Mouse (Mus musculus) MEL (cell line): ENCODE results near the gene Ppm1m. TPM values are rescaled to one million over a fixed set of nuclear protein-coding genes. Genes with fewer than 3 reads are reported as not detected.

ENCODE experiments used
- DNase-seq: peaks from one replicate; pipeline ENCODE4 v3.0.0; 2011; ENCODE audit warnings: low read depth, low spot score
- H3K27ac ChIP-seq: 2 replicates; pipeline ENCODE4 v1.5.1; 2012; ENCODE audit warnings: low read depth, mild to moderate bottlenecking, control low read depth, low read length, moderate library complexity; ENCODE audit not compliant: control insufficient read depth
- H3K27me3 ChIP-seq, 2 experiments: fragments of 150-350 bp in 1 of 2; sonication (generic) in 1 of 2; 2 replicates each; pipeline ENCODE4 v1.6.1; 2012; ENCODE audit warnings: low read length in 2 of 2, mild to moderate bottlenecking in 2 of 2, improper control_type of control experiment in 1 of 2, moderate library complexity in 1 of 2; ENCODE audit not compliant: insufficient read depth in 2 of 2, control insufficient read depth in 1 of 2
- H3K36me3 ChIP-seq, 2 experiments: 2 replicates each; pipeline ENCODE4 v1.6.1; 2012 to 2014; ENCODE audit warnings: low read length in 2 of 2, improper control_type of control experiment in 1 of 2, inconsistent platforms in 1 of 2, mild to moderate bottlenecking in 1 of 2; ENCODE audit not compliant: insufficient read depth in 2 of 2, control insufficient read depth in 1 of 2
- H3K4me1 ChIP-seq, 2 experiments: fragments of 150-350 bp in 1 of 2; sonication (generic) in 1 of 2; 2 replicates each; pipeline ENCODE4 v1.6.1; 2012; ENCODE audit warnings: low read length in 2 of 2, improper control_type of control experiment in 1 of 2, mild to moderate bottlenecking in 1 of 2; ENCODE audit not compliant: insufficient read depth in 2 of 2, control insufficient read depth in 1 of 2
- H3K4me3 ChIP-seq, 2 experiments: fragments of 150-350 bp in 1 of 2; sonication (generic) in 1 of 2; 2 replicates each; pipeline ENCODE4 v1.5.1; 2012; ENCODE audit warnings: low read depth in 2 of 2, low read length in 2 of 2, mild to moderate bottlenecking in 2 of 2, moderate library complexity in 2 of 2, control low read depth in 1 of 2, improper control_type of control experiment in 1 of 2; ENCODE audit not compliant: control insufficient read depth in 1 of 2, insufficient read depth in 1 of 2
- H3K79me2 ChIP-seq: 2 replicates; pipeline ENCODE4 v1.6.1; 2012; ENCODE audit warnings: mild to moderate bottlenecking, low read length, moderate library complexity; ENCODE audit not compliant: control insufficient read depth, poor library complexity, insufficient read depth
- H3K9ac ChIP-seq: 2 replicates; pipeline ENCODE4 v1.6.1; 2012; ENCODE audit warnings: low read depth, mild to moderate bottlenecking, control low read depth, low read length, moderate library complexity; ENCODE audit not compliant: control insufficient read depth, poor library complexity, severe bottlenecking
- H3K9me3 ChIP-seq: fragments of 150-350 bp; sonication (generic); replicated peaks from 2 replicates; pipeline ENCODE4 v1.6.1; 2012; ENCODE audit warnings: mild to moderate bottlenecking, low read length, improper control_type of control experiment, moderate library complexity; ENCODE audit not compliant: insufficient read depth
- CHD1 ChIP-seq: IDR thresholded peaks from 2 replicates; pipeline ENCODE4 v1.6.1; 2012; ENCODE audit warnings: low read depth, mild to moderate bottlenecking, inconsistent platforms, low read length, improper control_type of control experiment
- CTCF ChIP-seq, 3 experiments: IDR thresholded peaks in 2 of 3; conservative IDR thresholded peaks in 1 of 3; 2 replicates each; pipeline ENCODE4 v1.5.1; 2011 to 2012; ENCODE audit warnings: low read length in 3 of 3, low read depth in 2 of 3, mild to moderate bottlenecking in 2 of 3, improper control_type of control experiment in 1 of 3, inconsistent platforms in 1 of 3, mixed read lengths in 1 of 3, moderate library complexity in 1 of 3; ENCODE audit not compliant: control insufficient read depth in 1 of 3, insufficient read depth in 1 of 3, poor library complexity in 1 of 3, severe bottlenecking in 1 of 3
- EP300 ChIP-seq, 2 experiments: IDR thresholded peaks; 2 replicates each; pipeline ENCODE4 v1.6.1; 2011; ENCODE audit warnings: improper control_type of control experiment in 2 of 2, low read length in 2 of 2, low read depth in 1 of 2, mild to moderate bottlenecking in 1 of 2
- GATA1 ChIP-seq: IDR thresholded peaks from 2 replicates; pipeline ENCODE4 v1.6.1; 2011; ENCODE audit warnings: low read depth, low read length, improper control_type of control experiment
- MYB ChIP-seq: IDR thresholded peaks from 2 replicates; pipeline ENCODE4 v1.6.1; 2011; ENCODE audit warnings: mild to moderate bottlenecking, low read depth, low read length, improper control_type of control experiment
- MYC ChIP-seq: IDR thresholded peaks from 2 replicates; pipeline ENCODE4 v1.6.1; 2011; ENCODE audit warnings: low read depth, mild to moderate bottlenecking, low read length, improper control_type of control experiment, moderate library complexity
- NRF1 ChIP-seq: IDR thresholded peaks from 2 replicates; pipeline ENCODE4 v1.6.1; 2014; ENCODE audit warnings: low read depth, mild to moderate bottlenecking, inconsistent platforms, low read length, improper control_type of control experiment, moderate library complexity; ENCODE audit not compliant: poor library complexity, insufficient read depth, severe bottlenecking
- POLR2AphosphoS5 ChIP-seq: IDR thresholded peaks from 2 replicates; pipeline ENCODE4 v1.6.1; 2012; ENCODE audit warnings: low read depth, borderline replicate concordance, mild to moderate bottlenecking, inconsistent platforms, low read length, moderate library complexity, mixed read lengths
- SIN3A ChIP-seq: IDR thresholded peaks from 2 replicates; pipeline ENCODE4 v1.6.1; 2012; ENCODE audit warnings: low read length, improper control_type of control experiment, inconsistent platforms
- TBP ChIP-seq: IDR thresholded peaks from 2 replicates; pipeline ENCODE4 v1.8.0; 2011; ENCODE audit warnings: low read depth, low read length, improper control_type of control experiment
- UBTF ChIP-seq: IDR thresholded peaks from 2 replicates; pipeline ENCODE4 v1.6.1; 2012; ENCODE audit warnings: low read depth, mild to moderate bottlenecking, inconsistent platforms, low read length, improper control_type of control experiment, moderate library complexity, borderline replicate concordance; ENCODE audit not compliant: insufficient read depth
- USF1 ChIP-seq: IDR thresholded peaks from 2 replicates; pipeline ENCODE4 v1.6.1; 2014; ENCODE audit warnings: low read depth, mild to moderate bottlenecking, inconsistent platforms, low read length, improper control_type of control experiment, moderate library complexity
- ZKSCAN1 ChIP-seq: IDR thresholded peaks from 2 replicates; pipeline ENCODE4 v1.6.1; 2012; ENCODE audit warnings: low read depth, mild to moderate bottlenecking, inconsistent platforms, low read length, improper control_type of control experiment, moderate library complexity
- ZMIZ1 ChIP-seq: IDR thresholded peaks from 2 replicates; pipeline ENCODE4 v1.6.1; 2012; ENCODE audit warnings: low read depth, mild to moderate bottlenecking, inconsistent platforms, low read length, improper control_type of control experiment, moderate library complexity
- polyA plus RNA-seq, 2 experiments: library from polyadenylated mRNA; stranded (reverse) in 1 of 2; unstranded in 1 of 2; fragments of >175 nt in 1 of 2; fragments of >200 nt in 1 of 2; gene quantifications; 2 replicates each; pipeline versions ENCODE4 v1.2.1 to v1.2.4; 2012; ENCODE audit warnings: low replicate concordance in 2 of 2, low read depth in 1 of 2; ENCODE audit not compliant: insufficient read length in 2 of 2, insufficient read depth in 1 of 2, missing spikeins in 1 of 2
- total RNA-seq: library from RNA; depleted of rRNA; stranded (reverse); fragments of 300-350 nt; gene quantifications from 2 replicates; pipeline ENCODE4 v1.2.3, GENCODE M21; 2012

The Ppm1m gene
- total and polyA plus RNA-seq, 3 experiments = 34.2 to 47.2 TPM; not detected in 1

DNA sequence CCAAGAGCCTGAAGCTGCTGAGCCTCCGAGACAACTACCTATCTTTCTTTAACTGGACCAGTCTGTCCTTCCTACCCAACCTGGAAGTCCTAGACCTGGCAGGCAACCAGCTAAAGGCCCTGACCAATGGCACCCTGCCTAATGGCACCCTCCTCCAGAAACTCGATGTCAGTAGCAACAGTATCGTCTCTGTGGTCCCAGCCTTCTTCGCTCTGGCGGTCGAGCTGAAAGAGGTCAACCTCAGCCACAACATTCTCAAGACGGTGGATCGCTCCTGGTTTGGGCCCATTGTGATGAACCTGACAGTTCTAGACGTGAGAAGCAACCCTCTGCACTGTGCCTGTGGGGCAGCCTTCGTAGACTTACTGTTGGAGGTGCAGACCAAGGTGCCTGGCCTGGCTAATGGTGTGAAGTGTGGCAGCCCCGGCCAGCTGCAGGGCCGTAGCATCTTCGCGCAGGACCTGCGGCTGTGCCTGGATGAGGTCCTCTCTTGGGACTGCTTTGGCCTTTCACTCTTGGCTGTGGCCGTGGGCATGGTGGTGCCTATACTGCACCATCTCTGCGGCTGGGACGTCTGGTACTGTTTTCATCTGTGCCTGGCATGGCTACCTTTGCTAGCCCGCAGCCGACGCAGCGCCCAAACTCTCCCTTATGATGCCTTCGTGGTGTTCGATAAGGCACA, 26.1 kb upstream of the Ppm1m start:
- no peak overlapping the region for H3K27ac ChIP-seq
- H3K9me3 ChIP-seq = no peaks in the 10 kb centered on the region
- DNase-seq = no peak
- H3K4me3 ChIP-seq = no peak overlapping the region
- H3K36me3 ChIP-seq = no peaks in the 10 kb centered on the region; a peak in 1 of 4 replicates
- no peak overlapping the region for H3K9ac ChIP-seq
- H3K4me1 ChIP-seq = peaks cover 0 to 11% of the 10 kb centered on the region in 2 experiments; a peak in 2 of 4 replicates
- no peaks in the 10 kb centered on the region for H3K79me2 ChIP-seq
- H3K27me3 ChIP-seq = no peaks in the 10 kb centered on the region
- TF ChIP-seq SIN3A (no peak), ZKSCAN1 (no peak), MYC (no peak), POLR2AphosphoS5 (no peak), CHD1 (no peak), ZMIZ1 (no peak), NRF1 (no peak), TBP (no peak), CTCF (IDR thresholded peaks at IDR 0.05 in 2 of 3, conservative IDR thresholded peaks at IDR 0.05 in 1 of 3; ENCODE audit: control insufficient read depth in 1 of 3, insufficient read depth in 1 of 3, low read depth in 2 of 3, low read length in 3 of 3, poor library complexity in 1 of 3, severe bottlenecking in 1 of 3) (no peak), MYB (no peak), UBTF (no peak)

DNA sequence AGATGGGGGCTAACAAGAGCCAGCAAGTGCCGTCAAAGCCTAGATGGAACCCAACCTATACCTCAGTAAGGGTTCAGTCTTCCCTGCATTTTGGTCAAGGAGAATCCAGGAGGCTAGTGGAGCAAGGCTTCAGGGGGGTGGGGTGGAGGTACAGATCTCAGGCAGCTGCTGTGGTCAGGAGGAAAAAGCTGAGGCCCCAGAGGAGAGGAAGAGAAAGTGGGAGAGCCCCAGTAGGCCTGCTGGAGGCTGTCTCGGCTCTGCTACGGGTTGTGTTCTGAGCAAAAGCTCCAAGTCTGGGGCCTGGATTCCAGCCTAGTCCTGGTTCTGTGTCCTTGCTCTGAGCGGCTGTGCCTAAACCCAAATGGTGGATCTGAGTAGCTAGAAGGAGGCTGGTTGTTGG, 23.4 kb upstream of the Ppm1m start:
- DNase-seq = no peak
- Histone ChIP-seq H3K9me3 (no peaks in the 10 kb centered on the region), H3K4me1 (peaks cover 0 to 5% of the 10 kb centered on the region in 2 experiments; a peak in 2 of 4 replicates), H3K27me3 (no peaks in the 10 kb centered on the region), H3K9ac (no peak overlapping the region), H3K79me2 (no peaks in the 10 kb centered on the region), H3K36me3 (no peaks in the 10 kb centered on the region), H3K4me3 (no peak overlapping the region), H3K27ac (no peak overlapping the region)
- TF ChIP-seq MYC (no peak), CTCF (IDR thresholded peaks at IDR 0.05 in 2 of 3, conservative IDR thresholded peaks at IDR 0.05 in 1 of 3; ENCODE audit: control insufficient read depth in 1 of 3, insufficient read depth in 1 of 3, low read depth in 2 of 3, low read length in 3 of 3, poor library complexity in 1 of 3, severe bottlenecking in 1 of 3) (no peak), EP300 (IDR thresholded peaks at IDR 0.05; ENCODE audit: low read depth in 1 of 2, low read length in 2 of 2) (no peak), USF1 (no peak), GATA1 (no peak)
